Mouse (Mus musculus) neural tube, embryonic 15.5 days (tissue): Measurements from ENCODE around the gene Pianp. TPM values are rescaled to one million over a fixed set of nuclear protein-coding genes. Genes with fewer than 3 reads are reported as not detected.

Experiments used
- ATAC-seq: fragments of 200-750 bp; cut with Nextera tagmentation; 2 replicates; pipeline ENCODE4 v1.8.0; 2017; ENCODE audit warnings: mild to moderate bottlenecking, moderate TSS enrichment, moderate library complexity; ENCODE audit not compliant: low FRiP score
- H3K27ac ChIP-seq: fragments of 300-500 bp; sonication (generic); replicated peaks from 2 replicates; pipeline ENCODE4 v1.5.1; 2015; ENCODE audit warnings: mild to moderate bottlenecking, inconsistent platforms
- H3K27me3 ChIP-seq: fragments of 300-500 bp; sonication (generic); replicated peaks from 2 replicates; pipeline ENCODE4 v1.6.1; 2015; ENCODE audit warnings: inconsistent platforms
- H3K36me3 ChIP-seq: fragments of 300-500 bp; sonication (generic); 2 replicates; pipeline ENCODE4 v1.6.1; 2015; ENCODE audit warnings: inconsistent platforms
- H3K4me1 ChIP-seq: fragments of 300-500 bp; sonication (generic); 2 replicates; pipeline ENCODE4 v1.6.1; 2015; ENCODE audit warnings: inconsistent platforms
- H3K4me2 ChIP-seq: fragments of 300-500 bp; sonication (generic); 2 replicates; pipeline ENCODE4 v1.6.1; 2015; ENCODE audit warnings: inconsistent platforms, mild to moderate bottlenecking, moderate library complexity
- H3K4me3 ChIP-seq: fragments of 300-500 bp; sonication (generic); replicated peaks from 2 replicates; pipeline ENCODE4 v1.5.1; 2015; ENCODE audit warnings: mild to moderate bottlenecking, inconsistent platforms
- H3K9ac ChIP-seq: fragments of 300-500 bp; sonication (generic); replicated peaks from 2 replicates; pipeline ENCODE4 v1.6.1; 2015; ENCODE audit warnings: mild to moderate bottlenecking, inconsistent platforms
- H3K9me3 ChIP-seq: fragments of 300-500 bp; sonication (generic); replicated peaks from 2 replicates; pipeline ENCODE4 v1.6.1; 2016; ENCODE audit warnings: inconsistent platforms
- WGBS: fragments of 180-500 bp; shearing (Covaris S2); methylation state at CpG from one replicate; pipeline ENCODE4 v1.1.7; 2015; ENCODE audit warnings: mixed read lengths; 5-methylcytosine and 5-hydroxymethylcytosine counted together
- polyA plus RNA-seq: library from polyadenylated mRNA; unstranded; fragments of >200 nt; fragmentation: Nextera tagmentation; extraction: Ambion mirVana; gene quantifications from 2 replicates; pipeline ENCODE4 v1.2.1, GENCODE M21; 2015

The Pianp gene
- 59.4 and 72.4 TPM in 2 replicates for polyA plus RNA-seq

DNA sequence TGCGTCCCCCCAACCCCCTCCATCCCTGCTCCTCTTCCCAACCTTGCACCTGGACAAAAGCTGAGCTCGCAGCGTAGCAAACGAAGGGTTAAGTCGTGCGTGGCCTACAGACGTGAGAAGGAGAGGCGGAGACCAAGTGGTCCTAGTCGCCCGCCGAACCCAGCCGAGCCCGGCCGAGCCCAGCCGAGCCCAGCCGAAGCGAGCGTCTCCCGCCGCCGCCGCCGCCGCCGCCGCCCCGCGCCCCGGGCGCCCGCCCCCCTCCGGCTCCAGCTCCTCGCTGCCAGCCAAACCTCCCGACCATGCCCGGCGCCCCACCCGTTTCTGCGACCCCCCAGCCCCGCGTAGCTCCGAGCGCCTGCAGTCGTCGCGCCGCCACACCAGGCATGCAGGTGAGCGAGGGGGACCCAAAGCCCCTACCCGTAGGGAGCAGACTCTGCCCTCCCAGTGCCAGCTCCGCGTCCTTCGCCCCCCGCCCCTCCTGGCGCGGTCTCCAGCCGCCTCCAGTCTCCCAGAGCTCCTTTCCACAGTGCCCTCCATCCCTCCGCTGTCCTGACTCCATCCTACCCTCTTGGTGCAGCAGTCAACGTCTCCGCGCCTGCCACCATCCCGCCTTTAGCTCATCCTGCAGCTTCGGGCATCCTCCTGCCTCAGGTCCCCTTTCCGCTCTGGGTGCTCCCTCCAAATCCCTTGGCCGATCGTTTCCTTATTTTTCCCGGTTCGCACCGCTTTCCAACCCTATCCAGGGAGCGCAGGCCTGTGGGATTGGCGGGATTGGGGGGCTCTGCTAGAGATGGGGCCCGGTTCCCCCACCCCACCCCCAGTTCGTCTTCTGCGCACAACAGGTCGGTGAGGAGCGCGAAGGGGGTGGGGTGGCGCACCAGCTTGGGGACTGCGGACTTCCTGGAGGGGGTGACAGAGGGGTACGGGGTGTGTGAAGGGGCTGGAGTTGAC lies at the start of gene Pianp:
TSS of gene Pianp (plus strand) at position 144 of the 951 bp plus-strand sequence.
- no peaks in the 10 kb centered on the region for H3K9me3 ChIP-seq

DNA sequence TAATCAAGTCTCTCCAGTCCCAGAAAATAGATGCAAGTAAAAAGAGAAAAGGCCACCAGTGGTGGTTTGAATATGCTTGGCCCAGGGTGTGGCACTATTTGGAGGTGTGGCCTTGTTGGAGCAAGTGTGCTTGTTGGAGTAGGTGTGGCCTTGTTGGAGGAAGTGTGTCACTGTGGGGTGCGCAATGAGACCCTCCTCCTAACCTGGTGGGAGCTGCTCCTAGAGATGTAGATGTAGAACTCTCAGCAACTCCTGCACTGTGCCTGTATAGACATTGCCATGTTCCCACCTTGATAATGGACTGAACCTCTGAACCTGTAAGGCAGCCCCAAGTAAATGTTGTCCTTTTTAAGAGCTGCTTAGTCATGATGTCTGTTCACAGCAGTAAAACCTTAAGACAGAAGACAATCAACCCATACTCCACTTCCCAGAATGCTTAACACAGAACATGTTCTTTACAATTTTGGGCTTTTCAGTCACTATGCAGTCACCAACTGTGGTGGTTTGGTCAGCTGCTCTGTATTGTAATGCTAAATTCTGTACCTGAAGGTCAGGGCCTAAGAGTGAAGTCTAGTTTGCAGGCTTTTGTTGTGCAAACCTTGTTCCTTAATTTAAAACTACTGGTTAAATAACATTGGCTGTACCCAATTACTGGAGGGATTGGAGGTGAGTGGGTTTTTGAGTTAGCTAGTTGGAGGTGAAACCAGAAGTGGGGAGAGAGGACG lies 42.3 kb upstream of the Pianp start:
- 89% methylated on average over 2 of the region's 2 CpGs for WGBS
- no peaks in the 10 kb centered on the region for H3K4me1 ChIP-seq
- H3K9me3 ChIP-seq = no peaks in the 10 kb centered on the region
- no peak overlapping the region for H3K4me2 ChIP-seq
- peaks cover 28% of the 10 kb centered on the region for H3K36me3 ChIP-seq
- no peak overlapping the region for H3K27ac ChIP-seq
- no peaks in the 10 kb centered on the region for H3K27me3 ChIP-seq
- no peak overlapping the region for H3K4me3 ChIP-seq
- H3K9ac ChIP-seq = no peak overlapping the region
- ATAC-seq = no peak

More for the DNA sequence above, at the start of gene Pianp:
- peak within 1 kb of the TSS; percentile 93 for H3K9ac ChIP-seq
- ATAC-seq = peak; percentile 89
- H3K27me3 ChIP-seq = peaks cover 45% of the 10 kb centered on the region
- H3K36me3 ChIP-seq = peaks cover 22% of the 10 kb centered on the region
- peak within 1 kb of the TSS; percentile 90 for H3K4me2 ChIP-seq
- peak within 1 kb of the TSS; percentile 76 for H3K4me3 ChIP-seq
- H3K4me1 ChIP-seq = peaks cover 40% of the 10 kb centered on the region
- WGBS = 2% methylated on average over 53 of the region's 78 CpGs
- H3K27ac ChIP-seq = peak within 1 kb of the TSS; percentile 84

DNA sequence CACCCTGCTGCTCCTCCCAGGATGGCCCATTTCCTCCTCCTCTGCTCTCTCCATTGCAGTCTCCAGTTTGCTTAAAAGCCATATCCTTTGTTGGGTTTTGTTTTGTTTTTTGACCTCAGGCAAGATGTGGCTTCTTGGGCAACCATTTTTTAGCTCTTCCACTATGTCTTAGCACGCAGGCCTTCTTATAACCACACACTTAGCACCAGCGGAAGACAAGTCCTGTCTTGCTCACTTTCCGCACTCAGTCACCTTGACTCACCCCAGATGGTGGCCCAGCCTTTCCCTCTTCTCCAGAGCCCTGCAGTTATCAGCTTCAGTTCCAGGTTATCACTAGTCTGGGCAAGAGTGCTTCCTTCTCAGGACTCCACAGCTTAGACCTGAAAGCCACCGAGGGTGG lies 41.3 kb upstream of the Pianp start:
- Histone ChIP-seq H3K9me3 (no peaks in the 10 kb centered on the region), H3K27ac (no peak overlapping the region), H3K4me3 (no peak overlapping the region), H3K27me3 (no peaks in the 10 kb centered on the region), H3K4me1 (no peaks in the 10 kb centered on the region), H3K36me3 (peaks cover 37% of the 10 kb centered on the region), H3K9ac (no peak overlapping the region), H3K4me2 (no peak overlapping the region)
- ATAC-seq = no peak
- 97% methylated on average over 4 of the region's 4 CpGs for WGBS

GRCm38 (mm10) chr6:124958127-124958526 lies 38.4 kb upstream of the Pianp start:
- Histone ChIP-seq H3K9me3 (no peaks in the 10 kb centered on the region), H3K9ac (no peak overlapping the region), H3K36me3 (peaks cover 56% of the 10 kb centered on the region), H3K27me3 (no peaks in the 10 kb centered on the region), H3K27ac (no peak overlapping the region), H3K4me2 (no peak overlapping the region), H3K4me3 (no peak overlapping the region), H3K4me1 (no peaks in the 10 kb centered on the region)
- WGBS = 93% methylated on average over 3 of the region's 3 CpGs
- ATAC-seq = no peak

DNA sequence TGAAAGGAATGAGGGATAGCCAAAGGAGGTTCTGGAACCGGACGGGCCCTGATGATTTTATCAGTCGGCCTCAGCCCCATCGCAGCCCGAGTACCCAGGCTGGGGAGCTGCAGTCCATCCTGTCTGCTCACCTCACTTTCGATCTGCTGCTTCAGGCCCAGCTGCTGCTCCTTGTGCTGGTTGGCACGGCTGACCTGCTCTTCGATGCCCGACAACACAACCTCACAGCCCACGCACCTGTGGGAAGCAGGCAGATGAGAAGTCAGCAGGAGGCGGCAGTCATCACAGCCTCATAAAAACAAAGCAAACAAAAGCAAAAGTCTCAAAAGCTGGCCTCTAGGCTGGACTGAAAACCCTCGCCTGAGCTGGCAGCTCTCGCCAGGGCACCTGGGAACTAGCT lies 36.5 kb upstream of the Pianp start:
- WGBS = 86% methylated on average over 13 of the region's 13 CpGs
- H3K9ac ChIP-seq = no peak overlapping the region
- H3K27me3 ChIP-seq = no peaks in the 10 kb centered on the region
- H3K27ac ChIP-seq = no peak overlapping the region
- H3K4me2 ChIP-seq = no peak overlapping the region
- H3K4me3 ChIP-seq = no peak overlapping the region
- peaks cover 9% of the 10 kb centered on the region for H3K4me1 ChIP-seq
- no peak for ATAC-seq
- H3K36me3 ChIP-seq = peaks cover 56% of the 10 kb centered on the region
- H3K9me3 ChIP-seq = no peaks in the 10 kb centered on the region

GRCm38 (mm10) chr6:124961021-124961420 lies 35.5 kb upstream of the Pianp start:
- H3K27ac ChIP-seq = no peak overlapping the region
- peaks cover 50% of the 10 kb centered on the region for H3K36me3 ChIP-seq
- no peaks in the 10 kb centered on the region for H3K9me3 ChIP-seq
- H3K9ac ChIP-seq = no peak overlapping the region
- no peak overlapping the region for H3K4me2 ChIP-seq
- H3K27me3 ChIP-seq = no peaks in the 10 kb centered on the region
- peaks cover 12% of the 10 kb centered on the region for H3K4me1 ChIP-seq
- ATAC-seq = no peak
- 92% methylated on average over 12 of the region's 12 CpGs for WGBS
- no peak overlapping the region for H3K4me3 ChIP-seq

GRCm38 (mm10) chr6:124964638-124965037 lies 31.9 kb upstream of the Pianp start:
- peak overlapping the region; percentile 95 for H3K9ac ChIP-seq
- peaks cover 23% of the 10 kb centered on the region for H3K36me3 ChIP-seq
- H3K27me3 ChIP-seq = no peaks in the 10 kb centered on the region
- peak overlapping the region; percentile 98 for H3K4me2 ChIP-seq
- H3K4me1 ChIP-seq = peaks cover 22% of the 10 kb centered on the region
- peak; percentile 26 for ATAC-seq
- peak overlapping the region; percentile 80 for H3K4me3 ChIP-seq
- no peaks in the 10 kb centered on the region for H3K9me3 ChIP-seq
- 38% methylated on average over 16 of the region's 16 CpGs for WGBS
- peak overlapping the region; percentile 92 for H3K27ac ChIP-seq

GRCm38 (mm10) chr6:124965088-124965719 lies 31.3 kb upstream of the Pianp start, which contains the start of gene Cops7a:
Gene Cops7a (minus strand): TSS chr6:124965538.
- peak within 1 kb of the TSS; percentile 98 for H3K4me2 ChIP-seq
- peaks cover 22% of the 10 kb centered on the region for H3K4me1 ChIP-seq
- peaks cover 18% of the 10 kb centered on the region for H3K36me3 ChIP-seq
- peak within 1 kb of the TSS; percentile 95 for H3K9ac ChIP-seq
- peak within 1 kb of the TSS; percentile 80 for H3K4me3 ChIP-seq
- no peaks in the 10 kb centered on the region for H3K9me3 ChIP-seq
- under 1% methylated on average over 68 of the region's 68 CpGs for WGBS
- ATAC-seq = peak; percentile 95
- peak within 1 kb of the TSS; percentile 92 for H3K27ac ChIP-seq
- no peaks in the 10 kb centered on the region for H3K27me3 ChIP-seq

DNA sequence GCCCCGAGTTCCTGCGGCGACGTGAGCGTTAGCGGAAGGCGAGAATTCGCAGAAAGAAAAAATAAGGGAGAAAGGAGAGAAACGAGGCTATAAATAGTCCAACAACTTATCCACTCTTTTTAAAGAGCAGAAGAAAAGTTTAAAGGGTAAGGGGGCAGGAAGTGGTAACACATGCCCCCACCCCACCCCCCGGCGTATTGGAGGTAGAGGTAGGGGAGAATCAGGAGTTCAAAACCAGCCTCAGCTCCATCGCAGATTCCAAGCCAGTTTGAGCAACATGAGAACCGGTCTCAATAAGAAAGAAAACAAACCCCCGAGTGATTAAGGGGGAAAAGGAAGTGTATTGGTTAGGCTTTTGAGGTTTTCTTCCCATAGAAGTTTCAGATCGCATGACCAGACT lies 30.7 kb upstream of the Pianp start:
- no peaks in the 10 kb centered on the region for H3K9me3 ChIP-seq
- H3K4me1 ChIP-seq = peaks cover 22% of the 10 kb centered on the region
- H3K27ac ChIP-seq = peak overlapping the region; percentile 92
- peak overlapping the region; percentile 80 for H3K4me3 ChIP-seq
- ATAC-seq = no peak
- no peaks in the 10 kb centered on the region for H3K27me3 ChIP-seq
- peak overlapping the region; percentile 98 for H3K4me2 ChIP-seq
- peak overlapping the region; percentile 95 for H3K9ac ChIP-seq
- WGBS = 12% methylated on average over 15 of the region's 15 CpGs
- H3K36me3 ChIP-seq = peaks cover 14% of the 10 kb centered on the region

DNA sequence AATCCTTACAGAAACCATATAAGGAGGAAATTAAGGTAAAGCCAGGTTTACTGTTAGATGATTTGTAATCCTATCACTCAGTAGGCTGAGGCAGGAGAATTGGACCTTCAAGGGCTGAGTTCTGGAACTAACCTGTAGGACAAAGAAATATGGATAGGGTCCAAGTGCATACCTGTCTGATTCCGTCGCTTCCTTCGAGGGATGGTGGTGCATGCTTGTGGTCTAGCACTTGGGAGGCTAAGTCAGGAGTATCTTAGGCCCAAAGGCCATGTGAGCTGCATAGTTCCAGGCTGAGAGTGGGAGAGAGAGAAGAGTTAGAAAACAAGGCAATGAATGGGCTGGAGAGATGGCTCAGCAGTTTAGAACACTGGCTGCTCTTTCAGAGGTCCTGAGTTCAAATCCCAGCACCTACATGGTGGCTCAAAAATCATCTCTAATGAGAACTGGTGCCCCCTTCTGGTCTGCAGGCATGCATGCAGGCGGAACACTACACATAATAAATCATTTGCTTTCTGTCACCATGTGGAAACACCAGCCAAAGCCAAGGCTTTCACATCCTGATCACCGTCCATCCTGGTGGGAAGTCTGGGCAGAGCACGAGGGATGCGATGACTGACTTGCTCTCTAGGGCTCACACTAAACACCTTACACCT lies 29.9 kb upstream of the Pianp start:
- Histone ChIP-seq H3K27me3 (no peaks in the 10 kb centered on the region), H3K4me2 (peak overlapping the region; percentile 98), H3K9me3 (no peaks in the 10 kb centered on the region), H3K36me3 (peaks cover 6% of the 10 kb centered on the region), H3K4me3 (peak overlapping the region; percentile 80), H3K27ac (no peak overlapping the region), H3K4me1 (peaks cover 22% of the 10 kb centered on the region), H3K9ac (peak overlapping the region; percentile 95; the same call in 1 of the 2 replicates)
- WGBS = 96% methylated on average over 7 of the region's 7 CpGs
- ATAC-seq = no peak

GRCm38 (mm10) chr6:124967766-124968165 lies 28.7 kb upstream of the Pianp start:
- Histone ChIP-seq H3K27me3 (no peaks in the 10 kb centered on the region), H3K36me3 (no peaks in the 10 kb centered on the region), H3K4me2 (no peak overlapping the region), H3K9ac (no peak overlapping the region), H3K9me3 (no peaks in the 10 kb centered on the region), H3K4me1 (peaks cover 22% of the 10 kb centered on the region), H3K4me3 (no peak overlapping the region), H3K27ac (no peak overlapping the region)
- ATAC-seq = no peak
- 74% methylated on average over 4 of the region's 4 CpGs for whole genome bisulfite sequencing
